Comparison of ENCODE assay signal across 13 mouse cellular contexts in genomic region chr12:112663303-112663702, GRCm38 (mm10). TPM values are rescaled to one million over a fixed set of nuclear protein-coding genes. Genes with fewer than 3 reads are reported as not detected.
DNase-seq lines count a peak whose midpoint lies in the region; ATAC-seq and TF ChIP-seq lines count a peak whose summit lies in the region.
"Had no signal": no experiment of that assay in that cellular context is flagged by ENCODE, and none has a peak within 500 bp of the region (broad histone marks: within the 10 kb centered on the region; RNA-seq: fewer than 3 reads in every experiment).

No protein-coding gene starts in this region.

- peaks cover 40% of the 10 kb centered on the region for H3K36me3 ChIP-seq in heart, embryonic 15.5 days
- peaks cover 35% of the 10 kb centered on the region for H3K36me3 ChIP-seq in heart, embryonic 11.5 days (ENCODE audit: control insufficient read depth, insufficient read depth, low read length)
- H3K36me3 ChIP-seq in embryonic facial prominence, embryonic 10.5 days (replicated peaks): peaks cover 100% of the 10 kb centered on the region
- H3K36me3 ChIP-seq in forebrain, postnatal 0 days (ENCODE audit: insufficient read depth): peaks cover 52% of the 10 kb centered on the region
- H3K36me3 ChIP-seq in midbrain, embryonic 11.5 days (ENCODE audit: control insufficient read depth, insufficient read depth, low read length): peaks cover 32% of the 10 kb centered on the region

- no peak for TF ChIP-seq POLR2A in cerebellum, adult 2 months (IDR thresholded peaks at IDR 0.05; ENCODE audit: borderline replicate concordance, insufficient read depth, low read length)

- no peak overlapping the region for H3K4me3 ChIP-seq in heart, embryonic 15.5 days
- H3K4me3 ChIP-seq in heart, embryonic 11.5 days (ENCODE audit: low read depth, low read length): no peak overlapping the region
- H3K4me3 ChIP-seq in embryonic facial prominence, embryonic 10.5 days: no peak overlapping the region
- H3K4me3 ChIP-seq in forebrain, postnatal 0 days (ENCODE audit: low read depth, low read length): no peak overlapping the region
- no peak overlapping the region for H3K4me3 ChIP-seq in midbrain, embryonic 11.5 days (ENCODE audit: low read depth, low read length)
- H3K4me3 ChIP-seq in cerebellum, adult 2 months (replicated peaks; ENCODE audit: insufficient read depth, low read depth, low read length): no peak overlapping the region
- H3K4me3 ChIP-seq: myocyte had no signal

- H3K27me3 ChIP-seq in heart, embryonic 15.5 days: no peaks in the 10 kb centered on the region
- H3K27me3 ChIP-seq in heart, embryonic 11.5 days (ENCODE audit: control insufficient read depth, insufficient read depth, low read length): no peaks in the 10 kb centered on the region
- H3K27me3 ChIP-seq in embryonic facial prominence, embryonic 10.5 days (replicated peaks; ENCODE audit: low read depth, poor library complexity, severe bottlenecking): no peaks in the 10 kb centered on the region
- H3K27me3 ChIP-seq in forebrain, postnatal 0 days (ENCODE audit: insufficient read depth, low read length): no peaks in the 10 kb centered on the region
- H3K27me3 ChIP-seq in midbrain, embryonic 11.5 days (ENCODE audit: control insufficient read depth, insufficient read depth, low read length): no peaks in the 10 kb centered on the region
- no peaks in the 10 kb centered on the region for H3K27me3 ChIP-seq in cerebellum, adult 2 months (ENCODE audit: control insufficient read depth, insufficient read depth, low read length)

- H3K9ac ChIP-seq in heart, embryonic 15.5 days: no peak overlapping the region
- no peak overlapping the region; the same call in 1 of the 2 replicates for H3K9ac ChIP-seq in heart, embryonic 11.5 days (ENCODE audit: low read depth, low read length)
- no peak overlapping the region for H3K9ac ChIP-seq in forebrain, postnatal 0 days
- peak overlapping the region; percentile 15; the same call in 1 of the 2 replicates for H3K9ac ChIP-seq in midbrain, embryonic 11.5 days (ENCODE audit: low read length)

- ATAC-seq in heart, embryonic 15.5 days (replicated peaks; ENCODE audit: insufficient number of reproducible peaks, insufficient read depth, low FRiP score, low read depth): no peak
- ATAC-seq in heart, embryonic 11.5 days (replicated peaks; ENCODE audit: insufficient number of reproducible peaks, low FRiP score, low TSS enrichment): no peak
- no peak for ATAC-seq in forebrain, postnatal 0 days
- ATAC-seq in midbrain, embryonic 11.5 days (ENCODE audit: low FRiP score): no peak
- no peak for ATAC-seq in CD4-positive, CD25-positive, alpha-beta regulatory T cell, adult 4 months

- no peak overlapping the region for H3K4me2 ChIP-seq in heart, embryonic 15.5 days
- H3K4me2 ChIP-seq in heart, embryonic 11.5 days: no peak overlapping the region
- no peak overlapping the region for H3K4me2 ChIP-seq in forebrain, postnatal 0 days (ENCODE audit: low read depth)
- H3K4me2 ChIP-seq in midbrain, embryonic 11.5 days: no peak overlapping the region

- TF ChIP-seq CTCF in forebrain, postnatal 0 days (IDR thresholded peaks at IDR 0.05; ENCODE audit: low read depth): no peak
- TF ChIP-seq CTCF in cerebellum, adult 2 months (IDR thresholded peaks at IDR 0.05; ENCODE audit: borderline replicate concordance, insufficient read depth, low read depth, low read length): no peak

- WGBS in heart, embryonic 15.5 days: 79% methylated on average over 11 of the region's 11 CpGs
- WGBS in heart, embryonic 11.5 days (ENCODE audit: insufficient replicate concordance): 84% methylated on average over 11 of the region's 11 CpGs
- 93% methylated on average over 11 of the region's 11 CpGs for WGBS in embryonic facial prominence, embryonic 10.5 days
- 32% methylated on average over 11 of the region's 11 CpGs for WGBS in forebrain, postnatal 0 days
- WGBS in midbrain, embryonic 11.5 days: 89% methylated on average over 11 of the region's 11 CpGs
- WGBS in cerebellum, adult 2 months: 64% methylated on average over 11 of the region's 11 CpGs

- H3K4me1 ChIP-seq in heart, embryonic 15.5 days (replicated peaks): peaks cover 100% of the 10 kb centered on the region
- peaks cover 78% of the 10 kb centered on the region for H3K4me1 ChIP-seq in heart, embryonic 11.5 days (ENCODE audit: control insufficient read depth, insufficient read depth, low read length)
- peaks cover 62% of the 10 kb centered on the region for H3K4me1 ChIP-seq in embryonic facial prominence, embryonic 10.5 days
- H3K4me1 ChIP-seq in forebrain, postnatal 0 days (ENCODE audit: insufficient read depth): peaks cover 9% of the 10 kb centered on the region
- peaks cover 56% of the 10 kb centered on the region for H3K4me1 ChIP-seq in midbrain, embryonic 11.5 days (ENCODE audit: control insufficient read depth, insufficient read depth, low read length)
- H3K4me1 ChIP-seq in cerebellum, adult 2 months (ENCODE audit: control insufficient read depth, insufficient read depth, low read length): peaks cover 48% of the 10 kb centered on the region

- H3K27ac ChIP-seq in heart, embryonic 15.5 days: peak overlapping the region; percentile 95
- no peak overlapping the region for H3K27ac ChIP-seq in heart, embryonic 11.5 days (ENCODE audit: low read depth, low read length)
- peak overlapping the region; percentile 74 for H3K27ac ChIP-seq in embryonic facial prominence, embryonic 10.5 days (replicated peaks)
- H3K27ac ChIP-seq in forebrain, postnatal 0 days (ENCODE audit: low read depth, low read length): peak overlapping the region; percentile 50; the same call in 1 of the 2 replicates
- H3K27ac ChIP-seq in midbrain, embryonic 11.5 days (ENCODE audit: low read depth, low read length): peak overlapping the region; percentile 82
- no peak overlapping the region for H3K27ac ChIP-seq in cerebellum, adult 2 months (ENCODE audit: insufficient read depth, low read length)

- no peak for DNase-seq in embryonic facial prominence, embryonic 10.5 days (ENCODE audit: low spot score)
- no peak for DNase-seq in forebrain, postnatal 0 days
- no peak for DNase-seq in midbrain, embryonic 11.5 days (ENCODE audit: low spot score, missing footprints)
- DNase-seq in frontal cortex, postnatal 10 days (ENCODE audit: low spot score in 2 of 2): no peak
- DNase-seq in cerebellum, adult 2 months: no peak
- DNase-seq: adrenal gland, postnatal 10 days; cerebellum, adult 8-10 months; gastrocnemius, postnatal 10 days; right cerebral cortex, postnatal 14 days had no signal

- no peaks in the 10 kb centered on the region for H3K9me3 ChIP-seq in heart, embryonic 15.5 days (replicated peaks)
- H3K9me3 ChIP-seq in heart, embryonic 11.5 days (replicated peaks; ENCODE audit: control insufficient read depth, low read length): no peaks in the 10 kb centered on the region
- no peaks in the 10 kb centered on the region for H3K9me3 ChIP-seq in embryonic facial prominence, embryonic 10.5 days
- no peaks in the 10 kb centered on the region for H3K9me3 ChIP-seq in forebrain, postnatal 0 days (ENCODE audit: low read length)
- no peaks in the 10 kb centered on the region for H3K9me3 ChIP-seq in midbrain, embryonic 11.5 days (ENCODE audit: control insufficient read depth, low read length)

RNA-seq across cellular contexts. Expression of gene Akt1, which starts 11.4 kb away (rescaled TPM):
- polyA plus RNA-seq in heart, embryonic 15.5 days (2015; fragmentation: Nextera tagmentation; extraction: Ambion mirVana): 139 and 169 TPM in 2 replicates
- 94.2 and 108 TPM in 2 replicates for polyA plus RNA-seq in heart, embryonic 11.5 days (2014; fragmentation: Nextera tagmentation; extraction: Ambion mirVana)
- polyA plus RNA-seq in embryonic facial prominence, embryonic 10.5 days (2016; fragmentation: Nextera tagmentation; extraction: Ambion mirVana): 47.0 and 53.4 TPM in 2 replicates
- total RNA-seq in forebrain, postnatal 0 days (2014; rRNA removed): 213 and 215 TPM in 2 replicates
- polyA plus RNA-seq in forebrain, postnatal 0 days (2015; fragmentation: Nextera tagmentation; extraction: Ambion mirVana): 117 TPM in 2 replicates
- polyA plus RNA-seq in midbrain, embryonic 11.5 days (2014; fragmentation: Nextera tagmentation; extraction: Ambion mirVana): 62.5 and 82.6 TPM in 2 replicates
- polyA plus RNA-seq in cerebellum, adult 2 months (2012; rRNA removed): 163 and 177 TPM in 2 replicates
- polyA plus RNA-seq in CD4-positive, CD25-positive, alpha-beta regulatory T cell, adult 4 months (2017; shearing (Covaris generic)): 10 to 100 TPM; 14.6 to 18.4 TPM

RNA-seq across cellular contexts. Expression of gene Zbtb42, which starts 15.3 kb away (rescaled TPM):
- 4.8 and 7.6 TPM in 2 replicates for polyA plus RNA-seq in heart, embryonic 15.5 days (2015; fragmentation: Nextera tagmentation; extraction: Ambion mirVana)
- polyA plus RNA-seq in heart, embryonic 11.5 days (2014; fragmentation: Nextera tagmentation; extraction: Ambion mirVana): 2.8 and 4.2 TPM in 2 replicates
- 4.3 and 4.5 TPM in 2 replicates for polyA plus RNA-seq in embryonic facial prominence, embryonic 10.5 days (2016; fragmentation: Nextera tagmentation; extraction: Ambion mirVana)
- 1.0 and 3.5 TPM in 2 replicates for total RNA-seq in forebrain, postnatal 0 days (2014; rRNA removed)
- polyA plus RNA-seq in forebrain, postnatal 0 days (2015; fragmentation: Nextera tagmentation; extraction: Ambion mirVana): 0.77 and 1.2 TPM in 2 replicates
- polyA plus RNA-seq in midbrain, embryonic 11.5 days (2014; fragmentation: Nextera tagmentation; extraction: Ambion mirVana): 4.8 and 5.1 TPM in 2 replicates
- 1.5 and 1.8 TPM in 2 replicates for polyA plus RNA-seq in cerebellum, adult 2 months (2012; rRNA removed)
- 1 to 10 TPM; 2.8 to 2.9 TPM for polyA plus RNA-seq in CD4-positive, CD25-positive, alpha-beta regulatory T cell, adult 4 months (2017; shearing (Covaris generic))

RNA-seq across cellular contexts. Expression of gene Siva1, which starts 18.8 kb away (rescaled TPM):
- 95.4 and 142 TPM in 2 replicates for polyA plus RNA-seq in heart, embryonic 15.5 days (2015; fragmentation: Nextera tagmentation; extraction: Ambion mirVana)
- 141 and 156 TPM in 2 replicates for polyA plus RNA-seq in heart, embryonic 11.5 days (2014; fragmentation: Nextera tagmentation; extraction: Ambion mirVana)
- 332 TPM in 2 replicates for polyA plus RNA-seq in embryonic facial prominence, embryonic 10.5 days (2016; fragmentation: Nextera tagmentation; extraction: Ambion mirVana)
- total RNA-seq in forebrain, postnatal 0 days (2014; rRNA removed): 28.0 and 31.4 TPM in 2 replicates
- 50.5 and 61.5 TPM in 2 replicates for polyA plus RNA-seq in forebrain, postnatal 0 days (2015; fragmentation: Nextera tagmentation; extraction: Ambion mirVana)
- 182 and 230 TPM in 2 replicates for polyA plus RNA-seq in midbrain, embryonic 11.5 days (2014; fragmentation: Nextera tagmentation; extraction: Ambion mirVana)
- polyA plus RNA-seq in cerebellum, adult 2 months (2012; rRNA removed): 33.6 and 34.6 TPM in 2 replicates
- polyA plus RNA-seq in CD4-positive, CD25-positive, alpha-beta regulatory T cell, adult 4 months (2017; shearing (Covaris generic)): 10 to 100 TPM; 30.9 to 37.1 TPM

RNA-seq across cellular contexts. Expression of gene Adssl1, which starts 43.5 kb away (rescaled TPM):
- polyA plus RNA-seq in heart, embryonic 15.5 days (2015; fragmentation: Nextera tagmentation; extraction: Ambion mirVana): 85.8 and 93.7 TPM in 2 replicates
- polyA plus RNA-seq in heart, embryonic 11.5 days (2014; fragmentation: Nextera tagmentation; extraction: Ambion mirVana): 73.3 and 75.2 TPM in 2 replicates
- 4.0 and 4.3 TPM in 2 replicates for polyA plus RNA-seq in embryonic facial prominence, embryonic 10.5 days (2016; fragmentation: Nextera tagmentation; extraction: Ambion mirVana)
- total RNA-seq in forebrain, postnatal 0 days (2014; rRNA removed): 1.8 and 2.2 TPM in 2 replicates
- 3.4 and 4.7 TPM in 2 replicates for polyA plus RNA-seq in forebrain, postnatal 0 days (2015; fragmentation: Nextera tagmentation; extraction: Ambion mirVana)
- polyA plus RNA-seq in midbrain, embryonic 11.5 days (2014; fragmentation: Nextera tagmentation; extraction: Ambion mirVana): 1.9 and 2.7 TPM in 2 replicates
- polyA plus RNA-seq in cerebellum, adult 2 months (2012; rRNA removed): 69.3 and 72.0 TPM in 2 replicates
- 1 to 10 TPM; 2.0 to 2.3 TPM for polyA plus RNA-seq in CD4-positive, CD25-positive, alpha-beta regulatory T cell, adult 4 months (2017; shearing (Covaris generic))

RNA-seq across cellular contexts. Expression of gene Cep170b, which starts 57.0 kb away (rescaled TPM):
- 4.8 and 7.9 TPM in 2 replicates for polyA plus RNA-seq in heart, embryonic 15.5 days (2015; fragmentation: Nextera tagmentation; extraction: Ambion mirVana)
- 2.6 and 3.1 TPM in 2 replicates for polyA plus RNA-seq in heart, embryonic 11.5 days (2014; fragmentation: Nextera tagmentation; extraction: Ambion mirVana)
- 9.7 and 10.6 TPM in 2 replicates for polyA plus RNA-seq in embryonic facial prominence, embryonic 10.5 days (2016; fragmentation: Nextera tagmentation; extraction: Ambion mirVana)
- 67.0 and 86.7 TPM in 2 replicates for total RNA-seq in forebrain, postnatal 0 days (2014; rRNA removed)
- polyA plus RNA-seq in forebrain, postnatal 0 days (2015; fragmentation: Nextera tagmentation; extraction: Ambion mirVana): 22.4 and 31.6 TPM in 2 replicates
- polyA plus RNA-seq in midbrain, embryonic 11.5 days (2014; fragmentation: Nextera tagmentation; extraction: Ambion mirVana): 5.2 and 5.5 TPM in 2 replicates
- 102 and 107 TPM in 2 replicates for polyA plus RNA-seq in cerebellum, adult 2 months (2012; rRNA removed)
- 1 to 10 TPM; 2.4 to 4.9 TPM for polyA plus RNA-seq in CD4-positive, CD25-positive, alpha-beta regulatory T cell, adult 4 months (2017; shearing (Covaris generic))

Comparison
In these comparisons a context has a peak if more than half of its experiments do, and no peak if none do; other contexts are left out.
1. H3K27ac ChIP-seq: peak in heart, embryonic 15.5 days (single experiment), embryonic facial prominence, embryonic 10.5 days (single experiment), forebrain, postnatal 0 days (single experiment) and midbrain, embryonic 11.5 days (single experiment); none in heart, embryonic 11.5 days (single experiment) and cerebellum, adult 2 months (single experiment).